Mouse (Mus musculus) T-cell, adult 2 months (primary cell): ENCODE data around the gene Dlg3.

Source experiments
- DNase-seq: peaks from one replicate; pipeline ENCODE4 v3.0.0; 2022; ENCODE audit warnings: low spot score

The Dlg3 gene

DNA sequence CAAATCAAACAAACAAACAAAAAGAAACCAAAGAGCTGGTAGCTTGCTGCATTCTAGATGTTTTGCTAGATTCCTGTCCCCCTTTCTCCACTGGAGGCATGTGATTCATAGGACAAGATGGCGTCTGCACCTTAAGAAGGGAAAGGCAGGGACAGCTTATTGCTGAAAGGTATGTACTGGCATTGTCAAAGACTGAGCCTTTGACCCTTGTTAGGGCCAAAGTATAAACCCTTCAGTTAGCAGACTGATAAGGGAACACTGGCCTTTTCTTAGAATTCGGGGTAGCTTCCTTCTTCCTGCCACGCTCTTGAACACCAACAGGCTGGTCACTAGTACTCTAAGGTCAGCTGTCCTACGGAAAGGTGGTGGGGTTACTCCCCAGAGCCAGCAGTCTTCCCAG, 29.8 kb downstream of the Dlg3 start:
- no peak for DNase-seq

DNA sequence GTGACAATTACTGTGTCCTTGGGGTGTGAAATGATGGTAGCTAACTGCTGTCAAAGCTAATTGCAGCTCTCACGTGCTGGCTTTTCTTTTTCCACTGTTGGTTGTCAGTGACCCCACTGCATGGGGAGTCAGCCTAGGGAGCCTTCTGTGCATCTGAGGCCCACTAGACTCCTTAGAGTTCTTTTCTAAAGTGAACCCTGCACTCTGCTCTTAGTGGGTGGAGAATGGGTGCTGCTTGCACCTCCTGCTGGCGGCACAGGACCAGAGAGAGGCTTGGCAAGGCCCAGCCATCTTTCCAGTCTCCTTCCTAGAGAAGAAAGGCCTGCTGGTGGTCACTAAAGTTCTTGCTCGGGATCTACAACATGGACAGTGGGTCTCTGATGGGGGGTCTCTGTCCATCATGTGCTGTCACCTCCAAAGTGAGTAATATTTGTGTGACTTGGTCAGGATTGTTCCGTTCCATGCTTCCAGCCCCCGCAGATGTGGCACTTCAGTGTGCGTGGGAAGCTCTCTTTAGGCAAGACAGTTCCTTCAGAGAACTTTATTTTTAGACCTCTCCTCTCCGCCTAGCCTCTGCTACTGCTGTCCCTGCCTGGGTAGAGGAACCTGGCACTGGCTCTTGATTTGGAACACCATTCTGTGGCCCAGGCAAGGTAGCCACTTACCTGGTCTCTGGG, 30.5 kb downstream of the Dlg3 start:
- no peak for DNase-seq

DNA sequence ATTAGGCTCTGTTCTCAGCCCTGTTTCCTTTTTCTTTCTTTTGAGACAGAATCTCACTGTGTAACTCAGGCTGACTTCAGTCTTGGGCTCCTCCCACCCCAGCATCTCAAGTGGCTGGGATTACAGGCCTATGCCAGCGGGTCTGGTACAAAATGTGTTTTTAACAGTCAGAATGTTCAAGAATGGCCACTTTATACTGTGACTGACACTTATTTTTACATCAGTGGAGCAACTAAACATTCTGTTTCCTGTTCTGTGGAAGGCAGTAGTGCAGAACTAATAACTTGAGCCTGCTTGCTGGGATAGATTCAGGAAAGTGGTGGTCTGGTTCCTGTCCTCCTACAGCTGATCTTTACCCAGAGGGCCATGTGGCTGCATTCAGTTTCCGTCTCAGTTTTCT, 33.1 kb downstream of the Dlg3 start:
- no peak for DNase-seq

DNA sequence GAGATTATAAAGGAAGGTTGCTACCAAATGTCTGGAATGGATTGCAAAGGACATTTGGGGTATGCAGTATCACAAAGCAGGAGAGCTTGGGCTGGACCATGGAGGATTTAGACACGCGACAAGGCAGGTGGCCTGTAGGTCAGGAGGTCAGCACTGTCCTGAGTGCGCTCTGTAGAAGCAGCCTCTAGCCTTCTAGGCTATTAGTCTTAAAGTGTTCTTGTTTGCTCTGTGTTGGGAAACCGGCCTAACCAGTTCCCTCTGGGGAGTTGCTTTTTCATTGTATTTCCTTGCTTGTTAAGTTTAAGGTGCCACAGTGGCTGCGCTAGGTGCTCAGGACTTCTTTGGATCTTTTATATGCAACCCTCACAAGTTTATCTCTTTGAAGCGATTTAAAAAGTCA, 34.5 kb downstream of the Dlg3 start:
- DNase-seq: no peak

DNA sequence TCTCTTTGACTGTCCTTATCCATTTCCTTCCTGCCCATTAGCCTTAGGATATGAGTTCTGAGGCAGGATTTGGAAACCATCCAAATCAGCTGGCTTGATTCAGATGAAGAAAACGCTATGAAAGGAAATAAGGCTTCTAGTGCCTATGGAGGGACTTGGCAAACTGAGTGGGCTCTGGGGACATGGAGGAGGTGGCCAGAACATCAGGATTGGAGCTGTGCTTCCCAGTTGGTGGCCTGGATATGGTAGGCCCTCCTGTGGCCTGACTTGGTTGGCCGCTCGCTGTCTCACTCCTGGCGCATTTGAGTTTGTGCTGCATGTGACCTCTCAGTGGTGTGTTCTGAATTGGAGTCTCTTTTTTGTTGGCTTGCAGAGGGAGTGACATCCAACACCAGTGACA, 43.6 kb downstream of the Dlg3 start:
- no peak for DNase-seq

DNA sequence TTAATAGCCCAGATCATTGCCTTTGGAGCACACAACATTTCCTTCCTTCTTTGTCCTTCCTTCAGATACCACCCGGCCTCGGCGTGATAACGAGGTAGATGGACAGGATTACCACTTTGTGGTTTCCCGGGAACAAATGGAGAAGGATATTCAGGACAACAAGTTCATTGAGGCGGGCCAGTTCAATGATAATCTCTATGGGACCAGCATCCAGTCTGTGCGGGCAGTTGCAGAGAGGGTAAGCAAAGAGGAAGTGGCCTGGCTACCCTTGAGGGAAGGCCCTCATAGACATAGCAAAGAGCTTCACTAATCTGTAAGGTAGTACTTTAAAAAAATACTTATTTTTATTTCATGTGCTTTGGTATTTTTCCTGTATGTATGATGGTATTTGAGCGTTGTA, 46.6 kb downstream of the Dlg3 start:
- DNase-seq: no peak

DNA sequence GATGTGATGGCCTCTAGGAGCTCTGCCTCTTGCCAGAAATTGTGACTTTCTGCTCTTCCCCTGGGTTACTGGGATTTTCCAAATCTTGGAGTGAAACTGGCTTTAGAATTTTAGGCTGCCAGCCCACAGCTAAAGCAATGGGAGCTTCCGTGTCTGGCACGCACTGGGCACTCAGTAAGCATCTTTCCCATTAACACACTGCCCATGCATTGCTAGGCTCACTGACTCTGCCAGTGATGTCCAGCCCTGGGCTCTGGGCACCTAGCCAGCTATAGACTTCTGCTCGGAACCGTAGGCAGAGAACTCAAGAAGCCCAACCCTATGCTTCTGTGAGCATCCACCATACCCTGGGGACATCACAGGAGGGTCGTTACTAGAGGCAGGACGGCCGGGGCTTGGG, 48.2 kb downstream of the Dlg3 start:
- DNase-seq: no peak

DNA sequence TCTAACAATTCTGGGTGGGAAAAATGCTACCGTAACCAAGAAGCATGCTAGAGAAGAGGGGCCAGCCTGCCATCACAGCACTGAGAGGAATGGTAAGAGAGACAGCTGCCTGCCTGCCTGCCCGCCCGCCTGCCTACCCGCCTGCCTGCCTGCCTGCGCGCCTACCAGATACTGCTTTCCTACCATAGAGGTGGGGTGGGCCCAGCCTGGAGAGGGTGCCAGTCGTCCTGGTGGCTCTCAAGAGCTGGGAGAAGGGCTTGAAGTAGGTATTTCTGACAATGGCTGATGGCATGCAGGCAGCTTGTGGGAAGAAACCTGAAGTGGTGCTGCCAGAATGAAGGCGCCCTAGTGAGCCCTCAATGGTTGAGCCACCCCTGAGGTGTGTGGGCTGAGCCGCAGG, 51.2 kb downstream of the Dlg3 start:
- no peak for DNase-seq

DNA sequence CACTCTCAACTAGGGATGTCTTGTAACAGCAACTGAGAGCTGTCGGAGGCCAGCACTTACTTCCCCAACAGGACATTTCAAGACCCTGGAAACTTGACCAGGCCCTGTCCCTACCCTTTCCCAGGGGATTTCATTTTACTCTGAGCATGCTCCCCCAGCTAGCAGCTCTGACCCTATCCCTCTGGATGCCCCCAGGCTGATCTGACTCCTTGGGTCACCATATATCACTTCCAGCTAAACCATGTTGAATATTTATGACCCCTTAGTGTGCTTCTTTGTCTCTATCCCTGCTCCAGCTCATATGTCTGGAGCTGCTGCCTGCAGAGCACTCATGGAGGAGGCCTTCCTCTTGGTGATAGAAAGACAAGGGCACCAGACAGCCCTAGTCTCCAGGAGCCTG, 53.6 kb downstream of the Dlg3 start:
- no peak for DNase-seq

DNA sequence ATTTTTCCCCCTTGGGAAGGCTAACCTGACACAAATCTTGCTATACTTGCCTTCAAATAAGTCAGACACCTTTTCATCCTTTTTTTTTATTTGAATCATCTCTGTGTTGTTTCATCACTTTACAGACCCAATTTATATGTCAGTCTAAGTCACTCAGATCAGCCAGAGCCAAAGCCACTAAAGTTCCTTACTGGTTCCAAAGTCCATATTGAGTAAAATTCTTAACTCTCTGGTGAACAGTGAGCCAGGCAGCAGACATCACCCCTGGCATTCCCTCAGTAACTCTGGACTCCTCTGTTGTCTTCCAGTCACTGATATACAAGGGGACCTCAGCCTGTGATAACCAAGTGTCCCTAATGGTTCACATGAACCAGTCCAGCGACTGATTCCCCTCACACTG, 58.0 kb downstream of the Dlg3 start:
- DNase-seq: no peak

DNA sequence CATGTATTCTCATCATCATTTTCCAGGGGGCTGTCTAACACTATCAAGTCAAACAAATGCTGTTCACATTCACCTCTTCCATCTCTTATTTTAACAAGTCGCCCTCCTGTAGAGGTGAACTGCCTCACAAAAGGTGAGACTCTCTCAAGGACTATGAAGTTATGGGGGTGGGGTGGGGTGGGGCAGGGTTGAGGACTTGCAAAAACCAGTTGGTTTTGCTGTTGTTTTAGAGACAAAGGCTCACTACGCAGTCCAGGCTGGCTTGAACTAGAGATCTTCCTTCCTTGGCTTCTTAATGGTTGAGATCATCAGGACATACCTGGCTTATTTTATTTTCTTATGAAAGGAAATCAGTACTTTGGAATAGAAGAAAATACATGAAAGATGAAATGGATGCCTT, 65.3 kb downstream of the Dlg3 start:
- DNase-seq: no peak

DNA sequence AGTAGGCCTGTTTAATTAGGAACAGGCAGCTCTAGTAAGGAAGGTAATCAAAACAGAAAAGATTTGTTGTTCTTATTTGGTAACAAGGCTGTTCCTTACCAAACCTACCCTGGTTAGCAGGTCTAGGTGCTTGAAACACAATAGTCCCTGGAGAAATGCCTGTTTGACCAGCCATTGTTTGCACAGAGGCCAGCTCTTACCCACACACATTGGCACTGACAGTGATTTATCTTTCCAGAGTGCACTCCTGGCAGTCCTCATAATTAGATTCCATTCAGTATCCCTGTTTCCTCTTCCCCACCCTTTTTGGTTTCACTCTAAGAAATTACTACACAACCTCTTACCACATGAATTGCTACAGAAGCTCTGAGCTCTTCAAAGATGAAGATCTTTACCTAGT, 71.7 kb downstream of the Dlg3 start:
- DNase-seq: no peak
